Comparison of ENCODE assay signal across 34 mouse cellular contexts in the genomic region with DNA sequence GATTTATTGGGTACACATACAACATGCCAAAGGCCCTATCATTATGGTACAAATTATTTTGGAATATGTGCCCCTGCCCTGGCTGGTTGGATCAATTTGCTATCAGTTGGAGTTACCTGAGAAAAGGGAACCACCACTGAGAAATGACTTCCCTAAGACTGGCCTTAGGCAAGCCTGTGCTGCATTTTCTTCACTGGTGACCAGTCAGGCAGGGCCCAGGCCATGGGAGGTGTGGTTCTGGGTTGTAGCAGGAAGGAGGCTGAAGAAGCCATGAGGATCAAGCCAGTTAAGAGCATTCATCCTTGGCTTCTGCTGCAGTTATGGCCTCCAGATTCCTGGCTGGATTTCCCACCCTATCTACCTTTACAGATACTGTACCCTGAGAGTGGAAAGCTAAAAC. TPM values are rescaled to one million over a fixed set of nuclear protein-coding genes. Genes with fewer than 3 reads are reported as not detected.
DNase-seq lines count a peak whose midpoint lies in the region; ATAC-seq and TF ChIP-seq lines count a peak whose summit lies in the region.
"Had no signal": no experiment of that assay in that cellular context is flagged by ENCODE, and none has a peak within 500 bp of the region (broad histone marks: within the 10 kb centered on the region; RNA-seq: fewer than 3 reads in every experiment).

No protein-coding gene starts in this region.

- no peaks in the 10 kb centered on the region for H3K36me3 ChIP-seq in macrophage (ENCODE audit: inconsistent target)
- H3K36me3 ChIP-seq in forebrain, postnatal 0 days (ENCODE audit: insufficient read depth): no peaks in the 10 kb centered on the region
- no peaks in the 10 kb centered on the region for H3K36me3 ChIP-seq in midbrain, embryonic 15.5 days (replicated peaks)
- H3K36me3 ChIP-seq: embryonic facial prominence, embryonic 10.5 days; embryonic facial prominence, embryonic 13.5 days; forebrain, embryonic 12.5 days; forebrain, embryonic 15.5 days; heart, embryonic 10.5 days; heart, embryonic 13.5 days; hindbrain, embryonic 12.5 days; hindbrain, embryonic 15.5 days had no signal

- H3K27ac ChIP-seq in bone marrow macrophage, adult 2 months (ENCODE audit: insufficient read depth, low read depth, low read length): peak overlapping the region; percentile 19; the same call in 1 of the 2 replicates
- H3K27ac ChIP-seq in macrophage: 0 out of 2 replicates have a peak overlapping the region, but pooled peaks have one; percentile 97
- H3K27ac ChIP-seq in forebrain, postnatal 0 days (ENCODE audit: low read depth, low read length): no peak overlapping the region
- H3K27ac ChIP-seq in midbrain, embryonic 15.5 days: no peak overlapping the region
- H3K27ac ChIP-seq: embryonic facial prominence, embryonic 10.5 days; embryonic facial prominence, embryonic 13.5 days; forebrain, embryonic 12.5 days; forebrain, embryonic 15.5 days; heart, adult 2 months; heart, embryonic 10.5 days; heart, embryonic 13.5 days; hindbrain, embryonic 12.5 days; hindbrain, embryonic 15.5 days had no signal

- H3K79me2 ChIP-seq in macrophage (ENCODE audit: inconsistent target): peaks cover 23% of the 10 kb centered on the region

- H3K27me3 ChIP-seq in forebrain, postnatal 0 days (ENCODE audit: insufficient read depth, low read length): no peaks in the 10 kb centered on the region
- H3K27me3 ChIP-seq in midbrain, embryonic 15.5 days (replicated peaks): no peaks in the 10 kb centered on the region
- H3K27me3 ChIP-seq: embryonic facial prominence, embryonic 13.5 days; forebrain, embryonic 12.5 days; forebrain, embryonic 15.5 days; heart, embryonic 13.5 days; hindbrain, embryonic 12.5 days; hindbrain, embryonic 15.5 days had no signal

- H3K4me2 ChIP-seq in forebrain, postnatal 0 days (ENCODE audit: low read depth): no peak overlapping the region
- no peak overlapping the region for H3K4me2 ChIP-seq in midbrain, embryonic 15.5 days
- H3K4me2 ChIP-seq: embryonic facial prominence, embryonic 13.5 days; forebrain, embryonic 12.5 days; forebrain, embryonic 15.5 days; heart, embryonic 13.5 days; hindbrain, embryonic 12.5 days; hindbrain, embryonic 15.5 days had no signal

- H3K9me3 ChIP-seq in forebrain, postnatal 0 days (ENCODE audit: low read length): no peaks in the 10 kb centered on the region
- H3K9me3 ChIP-seq in midbrain, embryonic 15.5 days: no peaks in the 10 kb centered on the region
- H3K9me3 ChIP-seq: embryonic facial prominence, embryonic 10.5 days; embryonic facial prominence, embryonic 13.5 days; forebrain, embryonic 12.5 days; forebrain, embryonic 15.5 days; heart, embryonic 10.5 days; heart, embryonic 13.5 days; hindbrain, embryonic 12.5 days; hindbrain, embryonic 15.5 days had no signal

- no peak for TF ChIP-seq POLR2A in bone marrow macrophage, adult 2 months (IDR thresholded peaks at IDR 0.05; ENCODE audit: borderline replicate concordance, low read depth, low read length)

- DNase-seq in lung, postnatal 36 days: peak; percentile 35
- DNase-seq in lung, postnatal 25 days (ENCODE audit: low spot score): no peak
- DNase-seq in forebrain, postnatal 0 days: no peak
- no peak for DNase-seq in kidney, postnatal 4 days
- DNase-seq: adrenal gland, adult 8-10 months; adrenal gland, postnatal 36 days; cerebellum, adult 11-12 months; cerebellum, adult 8-10 months; cerebellum, postnatal 10 days; cerebellum, postnatal 36 days; embryo, embryonic 11 days; gastrocnemius, postnatal 14 days; heart, adult 2 months had no signal

- no peak overlapping the region for H3K4me3 ChIP-seq in bone marrow macrophage, adult 2 months (ENCODE audit: insufficient read depth, low read length)
- H3K4me3 ChIP-seq in macrophage (ENCODE audit: inconsistent target): no peak overlapping the region
- no peak overlapping the region for H3K4me3 ChIP-seq in forebrain, postnatal 0 days (ENCODE audit: low read depth, low read length)
- no peak overlapping the region for H3K4me3 ChIP-seq in midbrain, embryonic 15.5 days
- H3K4me3 ChIP-seq: embryonic facial prominence, embryonic 10.5 days; embryonic facial prominence, embryonic 13.5 days; erythroblast, embryonic 14.5 days; forebrain, embryonic 12.5 days; forebrain, embryonic 15.5 days; heart, adult 2 months; heart, embryonic 10.5 days; heart, embryonic 13.5 days; hindbrain, embryonic 12.5 days; hindbrain, embryonic 15.5 days had no signal

- ATAC-seq in monocyte, adult 5-6 weeks (replicated peaks; ENCODE audit: insufficient number of reproducible peaks, low FRiP score, low TSS enrichment, poor library complexity, severe bottlenecking): peak; percentile 58
- ATAC-seq in forebrain, postnatal 0 days: no peak
- no peak for ATAC-seq in midbrain, embryonic 15.5 days (replicated peaks)
- ATAC-seq: activated CD4-positive, CD25-positive, alpha-beta regulatory T cell, adult 4 months; forebrain, embryonic 15.5 days had no signal

- H3K4me1 ChIP-seq in bone marrow macrophage, adult 2 months (ENCODE audit: control insufficient read depth, insufficient read depth, low read length): peaks cover 11% of the 10 kb centered on the region
- H3K4me1 ChIP-seq in forebrain, postnatal 0 days (ENCODE audit: insufficient read depth): no peaks in the 10 kb centered on the region
- no peaks in the 10 kb centered on the region for H3K4me1 ChIP-seq in midbrain, embryonic 15.5 days
- H3K4me1 ChIP-seq: forebrain, embryonic 12.5 days; forebrain, embryonic 15.5 days; heart, embryonic 13.5 days; hindbrain, embryonic 12.5 days; hindbrain, embryonic 15.5 days had no signal

- H3K9ac ChIP-seq in forebrain, postnatal 0 days: no peak overlapping the region
- no peak overlapping the region for H3K9ac ChIP-seq in midbrain, embryonic 15.5 days
- H3K9ac ChIP-seq: embryonic facial prominence, embryonic 13.5 days; forebrain, embryonic 12.5 days; forebrain, embryonic 15.5 days; heart, embryonic 13.5 days; hindbrain, embryonic 12.5 days; hindbrain, embryonic 15.5 days had no signal

- no peak for TF ChIP-seq CTCF in bone marrow macrophage, adult 2 months (IDR thresholded peaks at IDR 0.05; ENCODE audit: low read depth, low read length)
- no peak for TF ChIP-seq CTCF in forebrain, postnatal 0 days (IDR thresholded peaks at IDR 0.05; ENCODE audit: low read depth)

RNA-seq across cellular contexts. Expression of gene Ugt1a7c, which starts 2.5 kb away (rescaled TPM):
- polyA plus RNA-seq in bone marrow macrophage, adult 2 months (2012; ENCODE audit: insufficient read depth, insufficient read length, missing spikeins): 130 and 184 TPM in 2 replicates
- 10 to 100 TPM in 25 of 26 experiments, 1 to 10 TPM in 1; 8.7 to 56.8 (median 28.2) TPM for total RNA-seq in macrophage (2018; cell fraction: chromatin; rRNA removed)
- total RNA-seq in macrophage (2018; cell fraction: cytosol; rRNA removed): 100 to 1,000 TPM in 7 of 26 experiments, 10 to 100 TPM in 19; 41.5 to 125 (median 72.9) TPM
- total RNA-seq in macrophage (2018; cell fraction: nucleus; rRNA removed): 100 to 1,000 TPM in 12 of 26 experiments, 10 to 100 TPM in 14; 20.4 to 163 (median 89.5) TPM
- polyA plus RNA-seq in macrophage (2018): 92.6 to 134 TPM (median 101 TPM) in 3 replicates
- total RNA-seq in monocyte, adult 5-6 weeks (2017): 76.0 to 85.9 TPM (median 84.7 TPM) in 3 replicates
- total RNA-seq in forebrain, postnatal 0 days (2014; rRNA removed): 1.2 and 1.9 TPM in 2 replicates
- polyA plus RNA-seq in forebrain, postnatal 0 days (2015; fragmentation: Nextera tagmentation; extraction: Ambion mirVana): 1.4 and 1.7 TPM in 2 replicates
- 1.1 and 1.2 TPM in 2 replicates for polyA plus RNA-seq in midbrain, embryonic 15.5 days (2015; fragmentation: Nextera tagmentation; extraction: Ambion mirVana)

RNA-seq across cellular contexts. Expression of gene Ugt1a8, which starts 4.7 kb away (rescaled TPM):
- polyA plus RNA-seq in bone marrow macrophage, adult 2 months (2012; ENCODE audit: insufficient read depth, insufficient read length, missing spikeins): 8.3 TPM in 1 of 2 replicates, not detected in the other
- total RNA-seq in macrophage (2018; cell fraction: chromatin; rRNA removed): not detected
- total RNA-seq in macrophage (2018; cell fraction: cytosol; rRNA removed): under 1 TPM in 1 of 26 experiments, not detected in 25; 0.28 TPM
- under 1 TPM in 1 of 26 experiments, not detected in 25; 0.35 TPM for total RNA-seq in macrophage (2018; cell fraction: nucleus; rRNA removed)
- not detected in 3 replicates for polyA plus RNA-seq in macrophage (2018)
- not detected in 3 replicates for total RNA-seq in monocyte, adult 5-6 weeks (2017)
- total RNA-seq in forebrain, postnatal 0 days (2014; rRNA removed): not detected in 2 replicates
- not detected in 2 replicates for polyA plus RNA-seq in forebrain, postnatal 0 days (2015; fragmentation: Nextera tagmentation; extraction: Ambion mirVana)
- not detected in 2 replicates for polyA plus RNA-seq in midbrain, embryonic 15.5 days (2015; fragmentation: Nextera tagmentation; extraction: Ambion mirVana)
- total RNA-seq: adrenal gland, adult 8-10 months; adrenal gland, postnatal 36 days; ES-E14; gastrocnemius, adult 18-20 months; gastrocnemius, postnatal 14 days; gastrocnemius, postnatal 4 days; heart, adult 2 months; heart, postnatal 25 days; hematopoietic stem cell, adult 5-6 weeks had no signal
- polyA plus RNA-seq: activated CD4-positive, CD25-positive, alpha-beta regulatory T cell, adult 4 months; cortical plate, adult 2 months; embryonic facial prominence, embryonic 10.5 days; embryonic facial prominence, embryonic 13.5 days; erythroblast, embryonic 14.5 days; forebrain, embryonic 12.5 days; forebrain, embryonic 15.5 days; heart, adult 2 months; heart, embryonic 10.5 days; heart, embryonic 13.5 days; heart, embryonic 16.5 days; hindbrain, embryonic 12.5 days; hindbrain, embryonic 15.5 days had no signal

RNA-seq across cellular contexts. Expression of gene Ugt1a6b, which starts 10.7 kb away (rescaled TPM):
- polyA plus RNA-seq in bone marrow macrophage, adult 2 months (2012; ENCODE audit: insufficient read depth, insufficient read length, missing spikeins): 23.8 and 25.2 TPM in 2 replicates
- 10 to 100 TPM in 21 of 26 experiments, 1 to 10 TPM in 5; 4.5 to 34.9 (median 15.0) TPM for total RNA-seq in macrophage (2018; cell fraction: chromatin; rRNA removed)
- total RNA-seq in macrophage (2018; cell fraction: cytosol; rRNA removed): 1 to 10 TPM in 10 of 26 experiments, under 1 TPM in 16; 0.14 to 4.2 (median 0.93) TPM
- 10 to 100 TPM in 21 of 26 experiments, 1 to 10 TPM in 5; 5.8 to 42.9 (median 13.0) TPM for total RNA-seq in macrophage (2018; cell fraction: nucleus; rRNA removed)
- 0.21 to 0.37 TPM (median 0.30 TPM) in 3 replicates for polyA plus RNA-seq in macrophage (2018)
- total RNA-seq in monocyte, adult 5-6 weeks (2017): 1.6 to 5.2 TPM (median 4.0 TPM) in 3 replicates
- 2.0 and 2.5 TPM in 2 replicates for total RNA-seq in forebrain, postnatal 0 days (2014; rRNA removed)
- polyA plus RNA-seq in forebrain, postnatal 0 days (2015; fragmentation: Nextera tagmentation; extraction: Ambion mirVana): 2.1 and 2.9 TPM in 2 replicates
- 0.45 and 0.70 TPM in 2 replicates for polyA plus RNA-seq in midbrain, embryonic 15.5 days (2015; fragmentation: Nextera tagmentation; extraction: Ambion mirVana)
- total RNA-seq: hematopoietic stem cell, adult 5-6 weeks had no signal
- polyA plus RNA-seq: activated CD4-positive, CD25-positive, alpha-beta regulatory T cell, adult 4 months; embryonic facial prominence, embryonic 10.5 days; erythroblast, embryonic 14.5 days; heart, embryonic 10.5 days; heart, embryonic 13.5 days had no signal

RNA-seq across cellular contexts. Expression of gene Ugt1a9, which starts 21.7 kb away (rescaled TPM):
- polyA plus RNA-seq in bone marrow macrophage, adult 2 months (2012; ENCODE audit: insufficient read depth, insufficient read length, missing spikeins): 5.6 TPM in 1 of 2 replicates, not detected in the other
- not detected for total RNA-seq in macrophage (2018; cell fraction: chromatin; rRNA removed)
- total RNA-seq in macrophage (2018; cell fraction: cytosol; rRNA removed): under 1 TPM in 1 of 26 experiments, not detected in 25; 0.05 TPM
- not detected for total RNA-seq in macrophage (2018; cell fraction: nucleus; rRNA removed)
- 0.10 TPM in 1 of 3 replicates, not detected in the others for polyA plus RNA-seq in macrophage (2018)
- not detected in 3 replicates for total RNA-seq in monocyte, adult 5-6 weeks (2017)
- total RNA-seq in forebrain, postnatal 0 days (2014; rRNA removed): not detected in 2 replicates
- not detected in 2 replicates for polyA plus RNA-seq in forebrain, postnatal 0 days (2015; fragmentation: Nextera tagmentation; extraction: Ambion mirVana)
- polyA plus RNA-seq in midbrain, embryonic 15.5 days (2015; fragmentation: Nextera tagmentation; extraction: Ambion mirVana): not detected in 2 replicates
- total RNA-seq: ES-E14; gastrocnemius, postnatal 14 days; gastrocnemius, postnatal 4 days; heart, adult 2 months; heart, postnatal 25 days; hematopoietic stem cell, adult 5-6 weeks had no signal
- polyA plus RNA-seq: cortical plate, adult 2 months; embryonic facial prominence, embryonic 10.5 days; embryonic facial prominence, embryonic 13.5 days; erythroblast, embryonic 14.5 days; forebrain, embryonic 12.5 days; forebrain, embryonic 15.5 days; heart, adult 2 months; heart, embryonic 10.5 days; heart, embryonic 13.5 days; heart, embryonic 16.5 days; hindbrain, embryonic 12.5 days; hindbrain, embryonic 15.5 days had no signal

RNA-seq across cellular contexts. Expression of gene Ugt1a10, which starts 37.2 kb away (rescaled TPM):
- not detected in 2 replicates for polyA plus RNA-seq in bone marrow macrophage, adult 2 months (2012; ENCODE audit: insufficient read depth, insufficient read length, missing spikeins)
- total RNA-seq in macrophage (2018; cell fraction: chromatin; rRNA removed): not detected
- total RNA-seq in macrophage (2018; cell fraction: cytosol; rRNA removed): not detected
- 1 to 10 TPM in 1 of 26 experiments, not detected in 25; 2.0 TPM for total RNA-seq in macrophage (2018; cell fraction: nucleus; rRNA removed)
- polyA plus RNA-seq in macrophage (2018): not detected in 3 replicates
- 1.2 TPM in 1 of 3 replicates, not detected in the others for total RNA-seq in monocyte, adult 5-6 weeks (2017)
- total RNA-seq in forebrain, postnatal 0 days (2014; rRNA removed): not detected in 2 replicates
- not detected in 2 replicates for polyA plus RNA-seq in forebrain, postnatal 0 days (2015; fragmentation: Nextera tagmentation; extraction: Ambion mirVana)
- polyA plus RNA-seq in midbrain, embryonic 15.5 days (2015; fragmentation: Nextera tagmentation; extraction: Ambion mirVana): not detected in 2 replicates
- total RNA-seq: adrenal gland, adult 8-10 months; ES-E14; gastrocnemius, adult 18-20 months; gastrocnemius, postnatal 14 days; gastrocnemius, postnatal 4 days; heart, adult 2 months; heart, postnatal 25 days; hematopoietic stem cell, adult 5-6 weeks had no signal
- polyA plus RNA-seq: activated CD4-positive, CD25-positive, alpha-beta regulatory T cell, adult 4 months; cortical plate, adult 2 months; embryonic facial prominence, embryonic 10.5 days; embryonic facial prominence, embryonic 13.5 days; erythroblast, embryonic 14.5 days; forebrain, embryonic 12.5 days; forebrain, embryonic 15.5 days; heart, adult 2 months; heart, embryonic 10.5 days; heart, embryonic 13.5 days; heart, embryonic 16.5 days; hindbrain, embryonic 12.5 days; hindbrain, embryonic 15.5 days had no signal

Comparison
In these comparisons a context has a peak if more than half of its experiments do, and no peak if none do; other contexts are left out.
1. H3K27ac ChIP-seq: peak in bone marrow macrophage, adult 2 months (single experiment) and macrophage (single experiment); none in forebrain, postnatal 0 days (single experiment) and midbrain, embryonic 15.5 days (single experiment).
2. RNA of gene Ugt1a7c, which starts 2.5 kb away (polyA plus RNA-seq): 130 to 184 TPM in bone marrow macrophage, adult 2 months and 92.6 to 134 TPM in macrophage; 1.4 to 1.7 TPM in forebrain, postnatal 0 days and 1.1 to 1.2 TPM in midbrain, embryonic 15.5 days; every median in the first group is over 10 times any median in the second.